Mouse (Mus musculus): ENCODE results near the gene Pla2g4e. TPM values are rescaled to one million over a fixed set of nuclear protein-coding genes. Genes with fewer than 3 reads are reported as not detected.

Pla2g4e gene
- total and polyA plus RNA-seq, 3 experiments, result not detected

GRCm38 (mm10) chr2:120139091-120139490, 106.0 kb downstream of the Pla2g4e start:
- Histone ChIP-seq H3K27me3 (ENCODE audit: control insufficient read depth in 1 of 2, insufficient read depth in 2 of 2, low read length in 2 of 2) (no peaks in the 10 kb centered on the region), H3K79me2 (ENCODE audit: control insufficient read depth, insufficient read depth, low read length, poor library complexity) (peaks cover 3% of the 10 kb centered on the region; the same call in 1 of the 2 replicates), H3K27ac (ENCODE audit: control insufficient read depth, low read depth, low read length) (no peak overlapping the region), H3K9ac (ENCODE audit: control insufficient read depth, low read depth, low read length, poor library complexity, severe bottlenecking) (no peak overlapping the region), H3K4me1 (ENCODE audit: control insufficient read depth in 1 of 2, insufficient read depth in 2 of 2, low read length in 2 of 2) (peaks cover 3% of the 10 kb centered on the region in 2 experiments; a peak in 2 of 4 replicates), H3K4me3 (ENCODE audit: control insufficient read depth in 1 of 2, insufficient read depth in 1 of 2, low read depth in 2 of 2, low read length in 2 of 2) (no peak overlapping the region), H3K9me3 (replicated peaks; ENCODE audit: insufficient read depth, low read length) (no peaks in the 10 kb centered on the region), H3K36me3 (ENCODE audit: control insufficient read depth in 1 of 2, insufficient read depth in 2 of 2, low read length in 2 of 2) (peaks cover 1 to 10% of the 10 kb centered on the region in 2 experiments; a peak in 3 of 4 replicates)
- TF ChIP-seq MYB (IDR thresholded peaks at IDR 0.05; ENCODE audit: low read depth, low read length) (no peak), POLR2A (IDR thresholded peaks at IDR 0.05; ENCODE audit: control insufficient read depth in 1 of 2, insufficient read depth in 1 of 2, low read depth in 1 of 2, low read length in 2 of 2, poor library complexity in 1 of 2) (no peak), MAFK (IDR thresholded peaks at IDR 0.05; ENCODE audit: borderline replicate concordance, low read depth, low read length) (no peak), CHD2 (IDR thresholded peaks at IDR 0.05; ENCODE audit: low read length) (no peak), ELF1 (IDR thresholded peaks at IDR 0.05; ENCODE audit: low read depth, low read length) (no peak)
- DNase-seq (ENCODE audit: low read depth, low spot score), result no peak

- Histone ChIP-seq H3K79me2 (ENCODE audit: control insufficient read depth, insufficient read depth, low read length, poor library complexity) (no peaks in the 10 kb centered on the region), H3K9ac (ENCODE audit: control insufficient read depth, low read depth, low read length, poor library complexity, severe bottlenecking) (no peak overlapping the region), H3K27ac (ENCODE audit: control insufficient read depth, low read depth, low read length) (no peak overlapping the region), H3K27me3 (ENCODE audit: control insufficient read depth in 1 of 2, insufficient read depth in 2 of 2, low read length in 2 of 2) (no peaks in the 10 kb centered on the region), H3K9me3 (replicated peaks; ENCODE audit: insufficient read depth, low read length) (no peaks in the 10 kb centered on the region), H3K4me1 (ENCODE audit: control insufficient read depth in 1 of 2, insufficient read depth in 2 of 2, low read length in 2 of 2) (peaks cover 3% of the 10 kb centered on the region in 2 experiments; a peak in 2 of 4 replicates), H3K36me3 (ENCODE audit: control insufficient read depth in 1 of 2, insufficient read depth in 2 of 2, low read length in 2 of 2) (peaks cover 0 to 10% of the 10 kb centered on the region in 2 experiments; a peak in 2 of 4 replicates), H3K4me3 (ENCODE audit: control insufficient read depth in 1 of 2, insufficient read depth in 1 of 2, low read depth in 2 of 2, low read length in 2 of 2) (no peak overlapping the region)
- TF ChIP-seq MYB (IDR thresholded peaks at IDR 0.05; ENCODE audit: low read depth, low read length) (no peak), E2F4 (IDR thresholded peaks at IDR 0.05; ENCODE audit: borderline replicate concordance, low read depth, low read length) (no peak), KAT2A (conservative IDR thresholded peaks at IDR 0.05; ENCODE audit: low read depth, low read length) (no peak), USF2 (IDR thresholded peaks at IDR 0.05; ENCODE audit: borderline replicate concordance in 1 of 2, insufficient read depth in 1 of 2, low read depth in 1 of 2, low read length in 2 of 2) (no peak), MAX (IDR thresholded peaks at IDR 0.05; ENCODE audit: low read length) (no peak), RAD21 (IDR thresholded peaks at IDR 0.05; ENCODE audit: low read depth, low read length) (no peak), GABPA (IDR thresholded peaks at IDR 0.05; ENCODE audit: low read depth, low read length) (no peak), NELFE (IDR thresholded peaks at IDR 0.05; ENCODE audit: low read depth, low read length) (no peak), USF1 (IDR thresholded peaks at IDR 0.05; ENCODE audit: low read depth, low read length) (no peak), SMC3 (IDR thresholded peaks at IDR 0.05; ENCODE audit: low read depth, low read length) (no peak), TCF12 (IDR thresholded peaks at IDR 0.05; ENCODE audit: low read depth, low read length) (no peak), POLR2A (IDR thresholded peaks at IDR 0.05; ENCODE audit: control insufficient read depth in 1 of 2, insufficient read depth in 1 of 2, low read depth in 1 of 2, low read length in 2 of 2, poor library complexity in 1 of 2) (no peak), RCOR1 (IDR thresholded peaks at IDR 0.05; ENCODE audit: low read depth, low read length) (no peak), POLR2AphosphoS2 (IDR thresholded peaks at IDR 0.05; ENCODE audit: low read length) (no peak), MEF2A (IDR thresholded peaks at IDR 0.05; ENCODE audit: extremely low read depth, insufficient replicate concordance, low read depth, low read length, poor library complexity, severe bottlenecking) (no peak), ZC3H11A (IDR thresholded peaks at IDR 0.05; ENCODE audit: low read depth, low read length) (no peak), MAZ (IDR thresholded peaks at IDR 0.05; ENCODE audit: low read depth, low read length) (no peak), EP300 (IDR thresholded peaks at IDR 0.05; ENCODE audit: low read depth in 1 of 2, low read length in 2 of 2) (no peak)
- DNase-seq (ENCODE audit: low read depth, low spot score), result no peak
Observed at GRCm38 (mm10) chr2:120137281-120137680, 107.9 kb downstream of the Pla2g4e start.
